Mouse (Mus musculus): ENCODE data around the gene Aloxe3. TPM values are rescaled to one million over a fixed set of nuclear protein-coding genes. Genes with fewer than 3 reads are reported as not detected.

The Aloxe3 gene
- total and polyA plus RNA-seq, 3 experiments, result 0.13 to 0.23 TPM; not detected in 1

GRCm38 (mm10) chr11:69134622-69134968 lies 8.9 kb downstream of the Aloxe3 start:
- no peaks in the 10 kb centered on the region for H3K79me2 ChIP-seq (replicated peaks; ENCODE audit: control insufficient read depth, extremely low read depth, insufficient read depth, poor library complexity, severe bottlenecking)
- in situ Hi-C loops (cut with MboI; ENCODE audit: low pct_ligation_motif_present, low pct_unique_long_range_greater_than_20kb, low sequenced_read_pairs), result no loop called here
- no peaks in the 10 kb centered on the region for H3K36me3 ChIP-seq (replicated peaks in 1 of 2; ENCODE audit: control insufficient read depth in 1 of 2, insufficient read depth in 1 of 2, low read length in 1 of 2)
- H3K27ac ChIP-seq (ENCODE audit: insufficient read depth, low read depth), result no peak overlapping the region
- H3K9ac ChIP-seq (ENCODE audit: insufficient read depth, low read depth), result no peak overlapping the region
- no peak overlapping the region for H3K4me2 ChIP-seq (ENCODE audit: insufficient read depth, low read depth, poor library complexity, severe bottlenecking)
- peaks cover 6% of the 10 kb centered on the region for H3K9me3 ChIP-seq (replicated peaks; ENCODE audit: low read length)
- dilution Hi-C loops (cut with MboI; ENCODE audit: extremely low pct_ligation_motif_present, extremely low pct_unique_long_range_greater_than_20kb, low sequenced_read_pairs), result no loop called here
- peaks cover 62% of the 10 kb centered on the region for H3K27me3 ChIP-seq (replicated peaks)
- no peak for DNase-seq (ENCODE audit: extremely low read depth)
- no peak overlapping the region for H3K4me3 ChIP-seq (replicated peaks in 1 of 3; ENCODE audit: low read depth in 2 of 3, low read length in 2 of 3, poor library complexity in 1 of 3)
- peaks cover 4 to 8% of the 10 kb centered on the region in 2 experiments; a peak in 3 of 4 replicates for H3K4me1 ChIP-seq (ENCODE audit: control insufficient read depth in 1 of 2, insufficient read depth in 2 of 2)
- TF ChIP-seq ELF1 (IDR thresholded peaks at IDR 0.05; ENCODE audit: low read depth, low read length), result no peak
- TF ChIP-seq KAT2A (IDR thresholded peaks at IDR 0.05; ENCODE audit: insufficient replicate concordance, low read length), result no peak
- no peak for TF ChIP-seq NRF1 (IDR thresholded peaks at IDR 0.05; ENCODE audit: low read depth, low read length)
- TF ChIP-seq MYC (IDR thresholded peaks at IDR 0.05; ENCODE audit: low read depth, low read length), result no peak
- TF ChIP-seq BHLHE40 (IDR thresholded peaks at IDR 0.05; ENCODE audit: low read depth, low read length), result no peak
- no peak for TF ChIP-seq ZNF384 (IDR thresholded peaks at IDR 0.05; ENCODE audit: low read depth, low read length)
- no peak for TF ChIP-seq IRF4 (IDR thresholded peaks at IDR 0.05; ENCODE audit: low read depth, low read length)
- no peak for TF ChIP-seq MAX (IDR thresholded peaks at IDR 0.05; ENCODE audit: low read length)
- no peak for TF ChIP-seq CHD1 (IDR thresholded peaks at IDR 0.05; ENCODE audit: low read depth, low read length)

- no peak overlapping the region for H3K9ac ChIP-seq (ENCODE audit: insufficient read depth, low read depth)
- H3K27ac ChIP-seq (ENCODE audit: insufficient read depth, low read depth), result no peak overlapping the region
- no peak overlapping the region for H3K4me2 ChIP-seq (ENCODE audit: insufficient read depth, low read depth, poor library complexity, severe bottlenecking)
- no peak for DNase-seq (ENCODE audit: extremely low read depth)
- no peaks in the 10 kb centered on the region for H3K79me2 ChIP-seq (replicated peaks; ENCODE audit: control insufficient read depth, extremely low read depth, insufficient read depth, poor library complexity, severe bottlenecking)
- no peak overlapping the region for H3K4me3 ChIP-seq (replicated peaks in 1 of 3; ENCODE audit: low read depth in 2 of 3, low read length in 2 of 3, poor library complexity in 1 of 3)
- H3K27me3 ChIP-seq (replicated peaks), result peaks cover 61% of the 10 kb centered on the region
- H3K4me1 ChIP-seq (ENCODE audit: control insufficient read depth in 1 of 2, insufficient read depth in 2 of 2), result peaks cover 4 to 8% of the 10 kb centered on the region in 2 experiments; a peak in 3 of 4 replicates
- peaks cover 6% of the 10 kb centered on the region for H3K9me3 ChIP-seq (replicated peaks; ENCODE audit: low read length)
- H3K36me3 ChIP-seq (replicated peaks in 1 of 2; ENCODE audit: control insufficient read depth in 1 of 2, insufficient read depth in 1 of 2, low read length in 1 of 2), result no peaks in the 10 kb centered on the region
- dilution Hi-C loops (cut with MboI; ENCODE audit: extremely low pct_ligation_motif_present, extremely low pct_unique_long_range_greater_than_20kb, low sequenced_read_pairs) (no loop called here), in situ Hi-C loops (cut with MboI; ENCODE audit: low pct_ligation_motif_present, low pct_unique_long_range_greater_than_20kb, low sequenced_read_pairs) (no loop called here)
- TF ChIP-seq IRF4 (IDR thresholded peaks at IDR 0.05; ENCODE audit: low read depth, low read length), result no peak
- TF ChIP-seq ZNF384 (IDR thresholded peaks at IDR 0.05; ENCODE audit: low read depth, low read length), result peak; percentile 78
These were observed 9.7 kb downstream of the Aloxe3 start for GRCm38 (mm10) chr11:69135361-69135760.

GRCm38 (mm10) chr11:69147546-69147945 lies 21.9 kb downstream of the Aloxe3 start:
- Histone ChIP-seq H3K4me1 (ENCODE audit: control insufficient read depth in 1 of 2, insufficient read depth in 2 of 2) (0 out of 4 replicates have a peak, but pooled peaks cover 0 to 5% of the 10 kb centered on the region in 2 experiments), H3K79me2 (replicated peaks; ENCODE audit: control insufficient read depth, extremely low read depth, insufficient read depth, poor library complexity, severe bottlenecking) (no peaks in the 10 kb centered on the region), H3K27ac (ENCODE audit: insufficient read depth, low read depth) (no peak overlapping the region), H3K4me3 (replicated peaks in 1 of 3; ENCODE audit: low read depth in 2 of 3, low read length in 2 of 3, poor library complexity in 1 of 3) (no peak overlapping the region), H3K27me3 (replicated peaks) (peaks cover 87% of the 10 kb centered on the region), H3K9ac (ENCODE audit: insufficient read depth, low read depth) (no peak overlapping the region), H3K4me2 (ENCODE audit: insufficient read depth, low read depth, poor library complexity, severe bottlenecking) (no peak overlapping the region), H3K36me3 (replicated peaks in 1 of 2; ENCODE audit: control insufficient read depth in 1 of 2, insufficient read depth in 1 of 2, low read length in 1 of 2) (no peaks in the 10 kb centered on the region), H3K9me3 (replicated peaks; ENCODE audit: low read length) (no peaks in the 10 kb centered on the region)
- no peak for TF ChIP-seq MEF2A (IDR thresholded peaks at IDR 0.05; ENCODE audit: borderline replicate concordance, low read depth, low read length)
- TF ChIP-seq USF1 (IDR thresholded peaks at IDR 0.05; ENCODE audit: low read depth, low read length), result no peak
- TF ChIP-seq ZNF384 (IDR thresholded peaks at IDR 0.05; ENCODE audit: low read depth, low read length), result no peak
- dilution Hi-C loops (cut with MboI; ENCODE audit: extremely low pct_ligation_motif_present, extremely low pct_unique_long_range_greater_than_20kb, low sequenced_read_pairs), result no loop called here
- in situ Hi-C loops (cut with MboI; ENCODE audit: low pct_ligation_motif_present, low pct_unique_long_range_greater_than_20kb, low sequenced_read_pairs), result no loop called here
- no peak for DNase-seq (ENCODE audit: extremely low read depth)

All from CH12.LX (cell line).